Mouse (Mus musculus) layer of hippocampus, adult 2 months (tissue): ENCODE measurements at regions not wholly inside any gene's neighbourhood (a gene's known extent, or its start where the extent isn't known, plus 50 kb on each side); places are given as distances from the start of the nearest gene placed in this dataset.

Source experiments
- DNase-seq, 2 experiments: peaks; one replicate each; pipeline ENCODE4 v3.0.0; 2022; ENCODE audit warnings: low spot score in 2 of 2
- H3K27ac ChIP-seq: fragments of 200-600 bp; 2 replicates; pipeline ENCODE4 v1.8.1; 2022
- H3K4me3 ChIP-seq: fragments of 200-600 bp; 2 replicates; pipeline ENCODE4 v1.8.1; 2022; ENCODE audit warnings: mild to moderate bottlenecking
- CTCF ChIP-seq: fragments of 200-600 bp; conservative IDR thresholded peaks from 2 replicates; pipeline ENCODE4 v1.8.1; 2022; ENCODE audit warnings: antibody characterized with exemption, mild to moderate bottlenecking, moderate library complexity

DNA sequence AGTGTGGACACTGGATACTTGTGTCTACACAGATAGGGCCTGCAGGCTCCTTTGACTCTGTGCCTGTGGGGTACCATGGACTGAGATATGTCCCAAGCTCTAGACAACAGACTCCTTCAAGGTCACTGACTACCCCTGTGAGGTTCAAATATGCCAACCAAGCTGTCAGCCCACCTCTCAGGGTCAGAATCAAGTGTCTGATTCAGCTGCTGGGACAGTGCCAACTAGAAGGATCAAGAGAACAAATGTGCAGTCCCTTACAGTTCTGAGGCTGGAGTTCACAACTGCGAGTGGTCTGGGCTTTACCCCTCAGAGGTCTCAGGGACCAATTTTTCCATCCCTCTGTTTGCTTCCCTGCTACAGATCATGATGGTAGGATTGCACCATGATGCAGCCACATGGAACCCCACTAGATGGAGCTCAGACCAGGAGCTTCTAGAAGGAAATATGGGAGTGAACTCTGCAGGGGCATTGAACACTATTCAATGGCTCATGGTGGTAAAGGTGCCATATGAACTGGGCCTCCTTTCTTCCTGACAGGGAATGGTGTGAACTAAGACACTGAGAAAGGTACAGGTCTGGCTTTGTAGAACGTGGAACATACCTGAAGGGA, 581.8 kb upstream of the Mki67 start:
- TF ChIP-seq CTCF, result peak; percentile 71
- Histone ChIP-seq H3K27ac (no peak overlapping the region), H3K4me3 (no peak overlapping the region)
- no peak for DNase-seq

- DNase-seq, result no peak
- Histone ChIP-seq H3K27ac (no peak overlapping the region), H3K4me3 (no peak overlapping the region)
- TF ChIP-seq CTCF, result peak; percentile 44
Measured at GRCm38 (mm10) chr7:136306137-136306536, 588.3 kb upstream of the Mgmt start.

GRCm38 (mm10) chr7:136308765-136309164, 585.6 kb upstream of the Mgmt start:
- DNase-seq, result no peak
- H3K4me3 ChIP-seq, result no peak overlapping the region
- no peak for TF ChIP-seq CTCF
- no peak overlapping the region for H3K27ac ChIP-seq

DNA sequence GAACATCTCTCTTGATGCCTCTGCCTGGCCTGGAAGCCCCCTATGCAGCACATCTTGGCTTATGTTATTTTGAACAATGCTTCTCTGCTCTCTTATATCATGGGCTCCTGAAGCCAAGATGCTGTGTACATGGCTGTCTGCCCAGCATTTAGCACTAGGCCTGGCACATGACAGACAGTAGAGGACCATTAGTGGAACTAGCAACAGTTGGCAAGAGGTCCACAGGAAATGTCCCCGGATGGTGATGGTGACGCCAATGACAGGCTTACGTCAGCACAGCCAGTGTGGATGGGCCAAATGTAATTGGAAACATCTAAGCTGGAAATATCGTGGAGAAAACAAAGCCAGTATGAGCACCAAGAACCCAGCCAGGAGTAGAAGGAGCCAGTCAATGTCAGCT, 567.1 kb upstream of the Mgmt start:
- TF ChIP-seq CTCF, result no peak
- no peak overlapping the region for H3K4me3 ChIP-seq

GRCm38 (mm10) chr7:136330431-136330830, 564.0 kb upstream of the Mgmt start:
- DNase-seq, result no peak
- no peak overlapping the region for H3K4me3 ChIP-seq
- TF ChIP-seq CTCF, result no peak
- H3K27ac ChIP-seq, result no peak overlapping the region

More for the DNA sequence above, 567.1 kb upstream of the Mgmt start:
- no peak for DNase-seq
- no peak overlapping the region for H3K27ac ChIP-seq

DNA sequence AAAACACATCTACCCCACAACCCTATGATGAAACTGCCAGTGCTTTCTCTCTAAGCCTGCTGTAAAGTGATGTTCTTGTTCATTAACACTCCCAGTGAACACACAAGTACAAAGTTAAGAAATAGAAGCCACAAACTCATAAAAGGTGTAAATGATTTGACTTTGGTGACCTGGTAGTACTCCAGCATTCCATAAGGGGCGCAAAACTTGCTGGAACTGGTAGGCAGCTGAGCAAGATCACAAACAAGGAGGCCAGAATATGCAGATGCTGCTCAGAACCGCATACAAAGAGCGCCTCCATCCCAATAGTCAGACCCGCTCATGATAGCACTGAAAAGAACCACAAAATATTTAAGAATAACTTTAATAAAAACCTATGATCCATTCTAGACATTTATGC, 561.6 kb upstream of the Mgmt start:
- Histone ChIP-seq H3K27ac (no peak overlapping the region), H3K4me3 (no peak overlapping the region)
- peak; percentile 22; the same call in 1 of the 2 replicates for TF ChIP-seq CTCF
- no peak for DNase-seq

DNA sequence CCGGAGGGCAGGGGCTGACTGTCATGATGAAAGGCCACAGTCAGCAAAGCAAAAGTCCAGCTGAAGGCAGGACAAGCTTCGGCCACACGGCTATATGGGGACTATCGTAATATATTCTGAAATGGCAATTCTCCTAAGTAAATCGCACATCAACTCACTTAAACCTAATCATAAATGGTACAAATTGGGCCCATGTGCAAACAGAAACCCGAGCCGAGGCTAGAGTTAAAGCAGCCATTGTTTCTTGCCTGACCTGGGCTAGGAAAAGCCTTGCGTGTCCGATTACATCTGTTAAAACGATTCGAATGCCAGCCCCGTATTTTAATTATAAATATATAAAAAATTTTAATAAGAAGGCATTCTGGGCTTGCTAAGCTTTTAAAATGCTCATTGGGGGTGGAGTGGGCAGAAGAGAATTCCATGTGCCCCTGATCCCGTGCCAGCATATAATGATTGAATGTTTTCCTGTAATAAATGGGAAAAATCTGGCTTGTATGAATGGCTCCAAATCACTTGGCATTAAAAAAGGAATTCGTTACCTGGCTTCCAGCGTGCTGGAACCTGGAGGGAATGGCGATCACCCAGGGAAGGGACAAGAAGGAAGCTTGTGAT, 552.7 kb upstream of the Mgmt start:
- Histone ChIP-seq H3K4me3 (no peak overlapping the region), H3K27ac (no peak overlapping the region)
- DNase-seq, result peak; percentile 47 to 54
- no peak for TF ChIP-seq CTCF

GRCm38 (mm10) chr7:136342211-136342799, 552.1 kb upstream of the Mgmt start:
- Histone ChIP-seq H3K27ac (no peak overlapping the region; the same call in 1 of the 2 replicates), H3K4me3 (no peak overlapping the region)
- no peak for DNase-seq
- TF ChIP-seq CTCF, result no peak

DNA sequence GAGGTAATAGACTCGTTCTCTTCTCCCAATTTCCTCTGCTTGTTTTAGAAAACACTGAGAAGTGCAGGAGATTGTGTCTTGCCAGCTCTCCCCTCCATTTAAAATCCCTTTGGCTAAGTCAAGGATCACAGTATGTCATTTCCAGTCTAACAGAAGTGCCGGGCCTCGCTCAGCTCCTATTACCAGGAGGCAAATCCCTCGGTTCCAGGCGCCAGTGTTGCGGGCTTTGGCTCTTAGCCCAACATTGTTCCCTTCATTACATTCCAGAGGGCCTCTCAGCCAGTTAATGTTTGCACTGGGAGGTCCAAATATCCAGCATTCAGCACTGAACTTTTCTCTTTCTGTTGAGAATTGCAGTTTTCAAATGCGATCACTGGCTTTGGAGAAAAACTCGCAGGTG, 551.6 kb upstream of the Mgmt start:
- no peak for TF ChIP-seq CTCF
- H3K27ac ChIP-seq, result peak overlapping the region; percentile 15; the same call in 1 of the 2 replicates
- no peak overlapping the region for H3K4me3 ChIP-seq
- DNase-seq, result peak; percentile 4 to 20

DNA sequence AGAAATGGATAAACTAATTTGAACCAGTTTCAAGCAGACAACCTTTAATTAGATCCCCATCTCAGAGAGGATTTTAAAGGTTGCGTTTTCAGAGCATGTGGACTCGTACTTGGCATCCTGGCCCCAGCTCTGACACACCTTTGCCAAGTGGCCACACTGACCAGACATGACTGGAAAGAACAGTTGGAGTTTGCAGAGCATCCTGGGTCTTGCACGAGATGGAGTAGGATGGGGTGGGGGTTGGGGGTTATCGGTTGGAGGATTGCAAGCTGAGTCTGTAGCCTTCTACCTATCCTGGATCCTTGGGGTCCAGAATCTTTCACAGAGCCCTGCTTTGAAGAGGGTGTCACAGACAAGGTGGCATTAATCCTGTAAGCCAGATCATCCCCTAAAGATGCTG, 550.9 kb upstream of the Mgmt start:
- H3K27ac ChIP-seq, result no peak overlapping the region
- no peak for DNase-seq
- no peak for TF ChIP-seq CTCF

DNA sequence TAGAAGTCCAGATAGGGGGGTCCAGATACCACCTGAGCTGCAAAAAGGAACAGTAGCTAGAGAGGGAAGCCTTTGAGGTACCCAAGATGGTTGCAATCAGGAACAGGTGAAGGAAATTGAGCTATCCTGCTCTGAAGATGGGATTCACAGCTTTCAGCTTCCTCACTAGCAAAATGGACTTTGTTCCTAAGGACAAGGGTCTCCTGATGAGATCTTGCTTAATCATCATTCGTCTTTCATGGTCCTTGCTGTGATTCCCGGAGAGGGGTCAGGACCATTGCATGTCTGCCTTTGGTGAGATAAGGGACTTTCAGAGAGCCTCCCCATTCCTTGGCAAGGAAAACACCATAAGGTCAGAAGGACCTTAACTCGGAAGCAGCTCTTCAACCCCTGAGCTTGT, 549.4 kb upstream of the Mgmt start:
- DNase-seq, result no peak
- TF ChIP-seq CTCF, result no peak
- Histone ChIP-seq H3K4me3 (no peak overlapping the region), H3K27ac (no peak overlapping the region)

More for the DNA sequence above, 550.9 kb upstream of the Mgmt start:
- no peak overlapping the region for H3K4me3 ChIP-seq

DNA sequence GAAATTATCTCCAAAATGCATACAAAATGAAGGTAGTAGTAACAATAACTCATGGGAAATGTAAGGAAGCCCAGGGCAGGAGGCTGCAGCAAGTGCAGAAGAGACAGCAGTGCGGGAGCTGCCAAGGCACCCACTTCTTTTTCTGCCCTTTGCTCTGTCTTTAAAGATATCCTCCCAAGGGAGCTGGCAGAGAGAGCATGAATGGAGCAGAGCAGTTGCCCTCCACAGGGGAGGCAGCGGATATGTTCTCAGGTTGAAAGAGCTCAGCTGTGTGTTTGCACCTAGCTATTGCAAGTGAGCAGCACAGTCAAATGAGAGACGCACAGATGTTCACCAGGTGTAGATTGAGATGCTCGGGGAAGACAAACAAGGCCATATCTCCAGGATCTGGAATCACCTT, 547.9 kb upstream of the Mgmt start:
- Histone ChIP-seq H3K4me3 (no peak overlapping the region), H3K27ac (no peak overlapping the region)
- DNase-seq, result no peak
- TF ChIP-seq CTCF, result no peak

GRCm38 (mm10) chr7:136348309-136348708, 546.1 kb upstream of the Mgmt start:
- TF ChIP-seq CTCF, result no peak
- Histone ChIP-seq H3K4me3 (no peak overlapping the region), H3K27ac (no peak overlapping the region)
- DNase-seq, result no peak

DNA sequence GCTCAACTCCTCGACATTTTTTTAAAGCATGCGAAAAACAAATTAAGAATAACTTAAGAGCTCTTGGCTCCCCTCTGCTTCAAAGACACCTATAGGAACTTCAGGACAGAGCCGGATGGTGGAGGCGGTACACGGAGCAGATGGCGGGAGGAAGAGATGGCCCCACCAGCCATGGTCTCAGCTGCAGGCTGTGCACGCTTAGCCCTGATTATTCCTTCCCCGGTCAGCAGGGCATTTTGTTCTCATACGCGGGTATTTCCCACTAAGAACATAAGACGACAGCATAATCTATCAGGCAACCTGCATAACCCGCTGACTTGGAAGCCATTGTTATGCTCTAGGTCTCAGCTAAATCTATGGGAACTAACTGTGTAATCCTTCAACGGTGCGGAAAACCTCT, 544.8 kb upstream of the Mgmt start:
- Histone ChIP-seq H3K27ac (no peak overlapping the region), H3K4me3 (no peak overlapping the region)
- TF ChIP-seq CTCF, result no peak

More for the DNA sequence above, 544.8 kb upstream of the Mgmt start:
- DNase-seq, result no peak
